Mouse (Mus musculus) E14TG2a.4 (cell line): ENCODE measurements around the gene Pde4dip.

ENCODE experiments used
- CTCF ChIP-seq: conservative IDR thresholded peaks from 2 replicates; pipeline ENCODE4 v1.5.1; 2014; ENCODE audit warnings: low read length
- NANOG ChIP-seq: IDR thresholded peaks from 2 replicates; pipeline ENCODE4 v1.6.1; 2014; ENCODE audit warnings: borderline replicate concordance, low read length, mixed read lengths

GRCm38 (mm10) chr3:97752901-97753300, 135.6 kb downstream of the Pde4dip start:
- TF ChIP-seq CTCF (no peak), NANOG (no peak)
